Comparison of ENCODE assay signal across 14 mouse cellular contexts in the genomic region with DNA sequence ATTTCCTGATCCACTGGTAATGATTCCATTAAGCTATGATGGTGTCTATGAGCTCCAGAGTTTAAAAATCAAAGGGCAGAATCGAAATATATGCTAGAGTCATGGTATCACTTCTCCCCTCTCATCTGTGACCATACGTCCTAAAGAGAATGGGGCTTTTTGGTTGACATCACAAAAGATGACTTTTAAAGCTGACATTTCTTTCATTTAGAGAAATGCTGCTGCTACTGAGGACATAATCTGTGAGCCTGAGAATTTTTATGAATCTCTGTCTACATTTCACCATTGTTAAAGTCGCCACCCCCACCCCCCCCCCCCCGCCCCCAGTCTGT.
"Had no signal": no experiment of that assay in that cellular context is flagged by ENCODE, and none has a peak within 500 bp of the region (broad histone marks: within the 10 kb centered on the region; RNA-seq: fewer than 3 reads in every experiment).

No protein-coding gene starts in this region.

- ATAC-seq: intestine, embryonic 15.5 days; midbrain, embryonic 16.5 days had no signal

- H3K4me1 ChIP-seq: intestine, embryonic 15.5 days; liver, embryonic 15.5 days; midbrain, embryonic 12.5 days had no signal

- H3K9ac ChIP-seq: intestine, embryonic 15.5 days; liver, embryonic 15.5 days; lung, embryonic 14.5 days; midbrain, embryonic 12.5 days had no signal

- H3K4me2 ChIP-seq: intestine, embryonic 15.5 days; liver, embryonic 11.5 days; liver, embryonic 15.5 days; lung, embryonic 14.5 days; midbrain, embryonic 12.5 days had no signal

- H3K36me3 ChIP-seq: intestine, embryonic 15.5 days; limb, embryonic 10.5 days; liver, embryonic 15.5 days; midbrain, embryonic 12.5 days had no signal

- DNase-seq: kidney, adult 18-20 months; kidney, postnatal 14 days; lung, embryonic 14.5 days; lung, postnatal 10 days; lung, postnatal 4 days; retina, postnatal 1 day; thymus, adult 18-20 months; thymus, postnatal 14 days had no signal

- H3K4me3 ChIP-seq: intestine, embryonic 15.5 days; limb, embryonic 10.5 days; liver, embryonic 15.5 days; midbrain, embryonic 12.5 days had no signal

- H3K27ac ChIP-seq: intestine, embryonic 15.5 days; limb, embryonic 10.5 days; liver, embryonic 15.5 days; midbrain, embryonic 12.5 days had no signal

- H3K27me3 ChIP-seq: intestine, embryonic 15.5 days; liver, embryonic 15.5 days; midbrain, embryonic 12.5 days had no signal

- H3K9me3 ChIP-seq: intestine, embryonic 15.5 days; limb, embryonic 10.5 days; liver, embryonic 15.5 days; midbrain, embryonic 12.5 days had no signal
